Mouse (Mus musculus) hindbrain, embryonic 10.5 days (tissue): Measurements from ENCODE around the gene Thap7. TPM values are rescaled to one million over a fixed set of nuclear protein-coding genes. Genes with fewer than 3 reads are reported as not detected.
A peak's percentile ranks its signal among the peaks of the same experiment; 100 is the strongest.
"Not testable (repeated sequence)": the region's sequence is repeated elsewhere in the genome, so short reads cannot be mapped to it uniquely, and the experiment has no call there.

ENCODE experiments used
- DNase-seq: peaks from one replicate; pipeline ENCODE4 v3.0.0-alpha.2; 2017; ENCODE audit warnings: low spot score
- H3K27ac ChIP-seq: fragments of 300-500 bp; sonication (generic); 2 replicates; pipeline ENCODE4 v1.5.1; 2016; ENCODE audit warnings: mild to moderate bottlenecking, moderate library complexity
- H3K27me3 ChIP-seq: fragments of 300-500 bp; sonication (generic); 2 replicates; pipeline ENCODE4 v1.6.1; 2016; ENCODE audit warnings: mild to moderate bottlenecking; ENCODE audit not compliant: poor library complexity, insufficient read depth, severe bottlenecking
- H3K36me3 ChIP-seq: fragments of 300-500 bp; sonication (generic); 2 replicates; pipeline ENCODE4 v1.6.1; 2016; ENCODE audit warnings: mild to moderate bottlenecking, moderate library complexity
- H3K4me1 ChIP-seq: fragments of 300-500 bp; sonication (generic); replicated peaks from 2 replicates; pipeline ENCODE4 v1.6.1; 2016; ENCODE audit warnings: mild to moderate bottlenecking
- H3K4me3 ChIP-seq: fragments of 300-500 bp; sonication (generic); 2 replicates; pipeline ENCODE4 v1.5.1; 2016; ENCODE audit warnings: mild to moderate bottlenecking, moderate library complexity
- H3K9me3 ChIP-seq: fragments of 300-500 bp; sonication (generic); 2 replicates; pipeline ENCODE4 v1.6.1; 2016; ENCODE audit warnings: mild to moderate bottlenecking, moderate library complexity
- WGBS: fragments of 180-500 bp; shearing (Covaris S2); methylation state at CpG from one replicate; pipeline ENCODE4 v1.1.7; 2016; 5-methylcytosine and 5-hydroxymethylcytosine counted together
- polyA plus RNA-seq: library from polyadenylated mRNA; unstranded; fragments of >200 nt; fragmentation: Nextera tagmentation; extraction: Ambion mirVana; gene quantifications from 2 replicates; pipeline ENCODE4 v1.2.1, GENCODE M21; 2016

Gene Thap7
- polyA plus RNA-seq, 1 experiment from 2014 or later, result 59.1 TPM

DNA sequence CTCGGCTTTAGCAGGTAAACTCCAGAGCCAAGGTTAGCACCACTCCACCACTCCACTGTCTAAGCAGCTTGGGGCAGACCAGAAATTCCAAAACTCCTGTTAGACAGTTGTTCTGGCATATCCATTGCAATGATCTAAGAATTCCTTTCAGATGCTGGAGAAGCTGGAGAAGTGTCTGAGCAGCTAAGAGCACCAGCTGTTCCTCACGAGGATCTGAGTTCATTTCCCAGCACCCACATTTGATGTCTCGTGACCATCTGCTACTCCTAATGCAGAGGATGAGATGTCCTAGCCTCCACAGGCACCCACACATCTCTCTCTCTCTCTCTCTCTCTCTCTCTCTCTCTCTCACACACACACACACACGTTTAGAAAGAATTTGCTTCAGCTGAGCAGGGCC is 26.0 kb upstream of the Thap7 start:
- Histone ChIP-seq H3K9me3 (no peaks in the 10 kb centered on the region), H3K36me3 (no peaks in the 10 kb centered on the region), H3K4me1 (peaks cover 68% of the 10 kb centered on the region), H3K27ac (no peak overlapping the region), H3K27me3 (peaks cover 32% of the 10 kb centered on the region), H3K4me3 (no peak overlapping the region)
- no peak for DNase-seq
- 65% methylated on average over 4 of the region's 4 CpGs for WGBS

GRCm38 (mm10) chr16:17556180-17556579 is 25.2 kb upstream of the Thap7 start:
- peaks cover 27% of the 10 kb centered on the region for H3K27me3 ChIP-seq
- H3K4me3 ChIP-seq, result no peak overlapping the region
- peaks cover 61% of the 10 kb centered on the region for H3K4me1 ChIP-seq
- H3K9me3 ChIP-seq, result no peaks in the 10 kb centered on the region
- no peak for DNase-seq
- no peaks in the 10 kb centered on the region for H3K36me3 ChIP-seq
- H3K27ac ChIP-seq, result peak overlapping the region; percentile 87; the same call in 1 of the 2 replicates
- WGBS, result 92% methylated on average over 4 of the region's 4 CpGs

- Histone ChIP-seq H3K4me3 (peak overlapping the region; percentile 43), H3K27ac (peak overlapping the region; percentile 87), H3K27me3 (peaks cover 14% of the 10 kb centered on the region), H3K4me1 (peaks cover 46% of the 10 kb centered on the region)
- 8% methylated on average over 4 of the region's 4 CpGs for WGBS
- DNase-seq, result peak; percentile 60
- not testable (repeated sequence) for H3K9me3 ChIP-seq, H3K36me3 ChIP-seq
Observed at GRCm38 (mm10) chr16:17554702-17555101, 23.8 kb upstream of the Thap7 start.

- peak; percentile 57 for DNase-seq
- H3K9me3 ChIP-seq, result no peaks in the 10 kb centered on the region
- H3K4me3 ChIP-seq, result peak overlapping the region; percentile 43
- H3K27me3 ChIP-seq, result peaks cover 9% of the 10 kb centered on the region; the same call in 1 of the 2 replicates
- H3K36me3 ChIP-seq, result no peaks in the 10 kb centered on the region
- 6% methylated on average over 18 of the region's 18 CpGs for WGBS
- H3K4me1 ChIP-seq, result peaks cover 40% of the 10 kb centered on the region
- peak overlapping the region; percentile 87 for H3K27ac ChIP-seq
Observed at GRCm38 (mm10) chr16:17553910-17554685, 23.2 kb upstream of the Thap7 start.

- no peak for DNase-seq
- no peak overlapping the region for H3K27ac ChIP-seq
- H3K4me1 ChIP-seq, result peaks cover 27% of the 10 kb centered on the region
- no peak overlapping the region for H3K4me3 ChIP-seq
- no peaks in the 10 kb centered on the region for H3K9me3 ChIP-seq
- peaks cover 9% of the 10 kb centered on the region; the same call in 1 of the 2 replicates for H3K27me3 ChIP-seq
- H3K36me3 ChIP-seq, result no peaks in the 10 kb centered on the region
- WGBS, result 79% methylated on average over 7 of the region's 7 CpGs
Observed at GRCm38 (mm10) chr16:17552837-17553236, 21.9 kb upstream of the Thap7 start.

DNA sequence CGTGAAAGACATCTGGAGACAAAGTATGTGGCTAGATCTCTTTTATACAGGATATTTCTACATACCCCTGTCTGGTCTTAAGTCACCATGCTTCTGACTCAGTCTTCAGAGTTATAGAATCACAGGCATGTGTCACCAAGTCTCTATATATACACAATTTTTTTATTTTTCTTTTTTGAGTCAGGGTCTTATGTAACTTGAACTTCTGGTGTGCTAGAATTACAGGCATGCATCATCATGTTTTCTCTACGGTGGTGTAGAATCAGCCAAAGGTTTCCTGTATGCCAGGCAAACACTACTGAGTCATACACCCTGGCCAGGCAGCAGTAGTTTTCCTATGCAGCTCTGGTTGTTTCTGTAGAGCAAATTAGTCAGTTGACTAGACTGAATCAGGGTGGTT is 11.7 kb upstream of the Thap7 start:
- no peaks in the 10 kb centered on the region for H3K36me3 ChIP-seq
- no peaks in the 10 kb centered on the region for H3K9me3 ChIP-seq
- H3K27me3 ChIP-seq, result no peaks in the 10 kb centered on the region
- no peak overlapping the region for H3K4me3 ChIP-seq
- DNase-seq, result no peak
- no peaks in the 10 kb centered on the region for H3K4me1 ChIP-seq
- 77% methylated on average over 2 of the region's 2 CpGs for WGBS
- no peak overlapping the region for H3K27ac ChIP-seq

DNA sequence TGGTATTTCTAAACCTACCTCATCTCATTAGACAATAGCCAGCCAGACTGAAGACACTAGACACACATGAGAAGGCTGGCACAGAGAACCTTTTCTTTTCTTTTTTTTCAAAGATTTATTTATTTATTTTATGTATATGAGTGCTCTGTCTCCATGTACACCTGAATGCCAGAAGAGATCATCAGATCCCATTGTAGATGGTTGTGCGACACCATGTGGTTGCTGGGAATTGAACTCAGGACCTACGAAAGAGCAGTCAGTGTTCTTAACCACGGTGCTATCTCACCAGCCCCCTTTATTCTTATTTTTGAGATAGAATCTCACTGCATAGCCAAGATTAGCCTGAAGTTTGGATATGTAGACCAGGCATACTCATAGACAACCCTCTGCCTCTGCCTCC is 5.6 kb upstream of the Thap7 start:
- 92% methylated on average over 3 of the region's 3 CpGs for WGBS
- no peak for DNase-seq
- Histone ChIP-seq H3K4me3 (no peak overlapping the region), H3K27me3 (no peaks in the 10 kb centered on the region), H3K36me3 (no peaks in the 10 kb centered on the region), H3K9me3 (no peaks in the 10 kb centered on the region), H3K4me1 (peaks cover 10% of the 10 kb centered on the region), H3K27ac (no peak overlapping the region)

- Histone ChIP-seq H3K4me1 (peaks cover 30% of the 10 kb centered on the region), H3K4me3 (no peak overlapping the region), H3K9me3 (no peaks in the 10 kb centered on the region), H3K27me3 (no peaks in the 10 kb centered on the region), H3K27ac (no peak overlapping the region), H3K36me3 (peaks cover 13% of the 10 kb centered on the region)
- no peak for DNase-seq
- 68% methylated on average over 14 of the region's 14 CpGs for WGBS
Observed at GRCm38 (mm10) chr16:17532676-17533329, 1.9 kb upstream of the Thap7 start.

DNA sequence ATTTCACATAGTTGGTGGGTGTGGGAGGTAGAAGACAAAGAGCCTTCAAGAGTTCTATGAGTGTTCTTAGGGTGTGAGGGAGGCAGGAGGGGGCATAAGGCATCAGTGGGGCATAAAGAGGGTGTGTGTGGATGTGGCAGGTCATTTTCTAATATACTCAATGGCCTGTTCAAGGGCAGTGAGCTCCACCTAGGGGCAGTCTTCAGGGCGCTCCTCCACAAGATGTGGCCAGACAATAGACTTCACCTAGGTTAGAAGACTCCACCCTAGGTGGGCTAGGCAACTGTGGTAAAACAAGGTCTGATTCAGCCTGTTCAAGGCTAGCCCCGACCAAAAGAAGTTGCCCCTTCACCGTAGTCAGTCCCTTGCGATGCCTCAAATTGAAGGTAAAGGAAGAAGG is 1.3 kb upstream of the Thap7 start:
- H3K27ac ChIP-seq, result no peak overlapping the region
- H3K9me3 ChIP-seq, result no peaks in the 10 kb centered on the region
- no peaks in the 10 kb centered on the region for H3K27me3 ChIP-seq
- WGBS, result 55% methylated on average over 4 of the region's 4 CpGs
- H3K36me3 ChIP-seq, result peaks cover 19% of the 10 kb centered on the region
- DNase-seq, result no peak
- peak overlapping the region; percentile 78 for H3K4me3 ChIP-seq
- H3K4me1 ChIP-seq, result peaks cover 30% of the 10 kb centered on the region

- 20% methylated on average over 17 of the region's 17 CpGs for WGBS
- H3K9me3 ChIP-seq, result no peaks in the 10 kb centered on the region
- no peak for DNase-seq
- H3K36me3 ChIP-seq, result peaks cover 40% of the 10 kb centered on the region
- H3K27ac ChIP-seq, result peak overlapping the region; percentile 92
- H3K4me1 ChIP-seq, result peaks cover 30% of the 10 kb centered on the region
- no peaks in the 10 kb centered on the region for H3K27me3 ChIP-seq
- H3K4me3 ChIP-seq, result peak overlapping the region; percentile 78
Observed at GRCm38 (mm10) chr16:17529981-17530586, 852 bp downstream of the Thap7 start.

GRCm38 (mm10) chr16:17528276-17528675 is 2.7 kb downstream of the Thap7 start:
- peaks cover 56% of the 10 kb centered on the region for H3K36me3 ChIP-seq
- no peaks in the 10 kb centered on the region for H3K27me3 ChIP-seq
- DNase-seq, result no peak

GRCm38 (mm10) chr16:17527606-17528005 is 3.3 kb downstream of the Thap7 start:
- no peak for DNase-seq
- no peak overlapping the region for H3K4me3 ChIP-seq
- peaks cover 30% of the 10 kb centered on the region for H3K4me1 ChIP-seq
- no peaks in the 10 kb centered on the region for H3K27me3 ChIP-seq
- no peak overlapping the region for H3K27ac ChIP-seq
- H3K36me3 ChIP-seq, result peaks cover 63% of the 10 kb centered on the region
- no peaks in the 10 kb centered on the region for H3K9me3 ChIP-seq

More at GRCm38 (mm10) chr16:17528276-17528675, 2.7 kb downstream of the Thap7 start:
- H3K27ac ChIP-seq, result no peak overlapping the region
- peaks cover 30% of the 10 kb centered on the region for H3K4me1 ChIP-seq
- no peaks in the 10 kb centered on the region for H3K9me3 ChIP-seq
- H3K4me3 ChIP-seq, result no peak overlapping the region
- 89% methylated on average over 13 of the region's 13 CpGs for WGBS

GRCm38 (mm10) chr16:17526223-17526622 is 4.7 kb downstream of the Thap7 start:
- WGBS, result 92% methylated on average over 6 of the region's 6 CpGs

More at GRCm38 (mm10) chr16:17526223-17526622, 4.7 kb downstream of the Thap7 start:
- no peak for DNase-seq
- Histone ChIP-seq H3K36me3 (peaks cover 77% of the 10 kb centered on the region), H3K4me3 (no peak overlapping the region), H3K9me3 (no peaks in the 10 kb centered on the region), H3K4me1 (peaks cover 18% of the 10 kb centered on the region), H3K27ac (no peak overlapping the region), H3K27me3 (no peaks in the 10 kb centered on the region)
